Mouse (Mus musculus): Measurements from ENCODE around the gene Elp5. TPM values are rescaled to one million over a fixed set of nuclear protein-coding genes. Genes with fewer than 3 reads are reported as not detected.
"Not testable (repeated sequence)": the region's sequence is repeated elsewhere in the genome, so short reads cannot be mapped to it uniquely, and the experiment has no call there.

The Elp5 gene
- polyA plus RNA-seq, 2 experiments: 101 to 122 TPM

GRCm38 (mm10) chr11:69934169-69934568 lies 48.1 kb downstream of the Elp5 start:
- peak; percentile 58 for ATAC-seq (ENCODE audit: low FRiP score, low read depth)
- H3K9ac ChIP-seq (ENCODE audit: low read depth, low read length, severe bottlenecking): no peak overlapping the region
- peak overlapping the region; percentile 47 for H3K4me2 ChIP-seq (replicated peaks; ENCODE audit: low read depth, low read length, severe bottlenecking)

GRCm38 (mm10) chr11:69933066-69933465 lies 49.3 kb downstream of the Elp5 start:
- H3K27me3 ChIP-seq (ENCODE audit: control insufficient read depth, insufficient read depth, low read length): no peaks in the 10 kb centered on the region
- no peak for TF ChIP-seq POLR2A (IDR thresholded peaks at IDR 0.05; ENCODE audit: borderline replicate concordance, extremely low read depth, insufficient read depth, insufficient read length)
- H3K4me2 ChIP-seq (replicated peaks; ENCODE audit: low read depth, low read length, severe bottlenecking): no peak overlapping the region
- DNase-seq (ENCODE audit: low spot score): no peak
- 76% methylated on average over 4 of the region's 4 CpGs for WGBS
- ATAC-seq (ENCODE audit: low FRiP score, low read depth): no peak
- no peak overlapping the region for H3K27ac ChIP-seq (replicated peaks; ENCODE audit: low read depth, low read length)
- peaks cover 21% of the 10 kb centered on the region for H3K4me1 ChIP-seq (ENCODE audit: control insufficient read depth, insufficient read depth, low read length)
- no peak overlapping the region for H3K9ac ChIP-seq (ENCODE audit: low read depth, low read length, severe bottlenecking)
- no peaks in the 10 kb centered on the region for H3K9me3 ChIP-seq (ENCODE audit: control insufficient read depth, low read length)
- H3K36me3 ChIP-seq (ENCODE audit: control insufficient read depth, insufficient read depth, low read length): no peaks in the 10 kb centered on the region
- no peak overlapping the region for H3K4me3 ChIP-seq (replicated peaks; ENCODE audit: low read length)

More at GRCm38 (mm10) chr11:69934169-69934568, 48.1 kb downstream of the Elp5 start:
- under 1% methylated on average over 18 of the region's 18 CpGs for WGBS
- peak; percentile 86 for DNase-seq (ENCODE audit: low spot score)
- Histone ChIP-seq H3K4me1 (ENCODE audit: control insufficient read depth, insufficient read depth, low read length) (peaks cover 26% of the 10 kb centered on the region), H3K27me3 (ENCODE audit: control insufficient read depth, insufficient read depth, low read length) (no peaks in the 10 kb centered on the region), H3K4me3 (replicated peaks; ENCODE audit: low read length) (peak overlapping the region; percentile 19), H3K27ac (replicated peaks; ENCODE audit: low read depth, low read length) (no peak overlapping the region), H3K36me3 (ENCODE audit: control insufficient read depth, insufficient read depth, low read length) (no peaks in the 10 kb centered on the region), H3K9me3 (ENCODE audit: control insufficient read depth, low read length) (no peaks in the 10 kb centered on the region)
- no peak for TF ChIP-seq POLR2A (IDR thresholded peaks at IDR 0.05; ENCODE audit: borderline replicate concordance, extremely low read depth, insufficient read depth, insufficient read length)

- no peak overlapping the region for H3K9ac ChIP-seq (ENCODE audit: low read depth, low read length, severe bottlenecking)
- H3K9me3 ChIP-seq (ENCODE audit: control insufficient read depth, low read length): no peaks in the 10 kb centered on the region
- WGBS: 34% methylated on average over 3 of the region's 3 CpGs
- no peak for TF ChIP-seq POLR2A (IDR thresholded peaks at IDR 0.05; ENCODE audit: borderline replicate concordance, extremely low read depth, insufficient read depth, insufficient read length)
- no peaks in the 10 kb centered on the region for H3K36me3 ChIP-seq (ENCODE audit: control insufficient read depth, insufficient read depth, low read length)
- ATAC-seq (ENCODE audit: low FRiP score, low read depth): no peak
- no peak for DNase-seq (ENCODE audit: low spot score)
- no peak overlapping the region for H3K4me2 ChIP-seq (replicated peaks; ENCODE audit: low read depth, low read length, severe bottlenecking)
- no peak overlapping the region for H3K4me3 ChIP-seq (replicated peaks; ENCODE audit: low read length)
- H3K4me1 ChIP-seq (ENCODE audit: control insufficient read depth, insufficient read depth, low read length): peaks cover 16% of the 10 kb centered on the region
- H3K27ac ChIP-seq (replicated peaks; ENCODE audit: low read depth, low read length): no peak overlapping the region
- no peaks in the 10 kb centered on the region for H3K27me3 ChIP-seq (ENCODE audit: control insufficient read depth, insufficient read depth, low read length)
These were observed 50.1 kb downstream of the Elp5 start for GRCm38 (mm10) chr11:69932254-69932653.

GRCm38 (mm10) chr11:69931769-69932168 lies 50.5 kb downstream of the Elp5 start:
- TF ChIP-seq POLR2A (IDR thresholded peaks at IDR 0.05; ENCODE audit: borderline replicate concordance, extremely low read depth, insufficient read depth, insufficient read length): no peak
- no peak overlapping the region for H3K4me3 ChIP-seq (replicated peaks; ENCODE audit: low read length)
- 64% methylated on average over 8 of the region's 8 CpGs for WGBS
- H3K9ac ChIP-seq (ENCODE audit: low read depth, low read length, severe bottlenecking): no peak overlapping the region
- ATAC-seq (ENCODE audit: low FRiP score, low read depth): no peak
- H3K9me3 ChIP-seq (ENCODE audit: control insufficient read depth, low read length): no peaks in the 10 kb centered on the region
- no peaks in the 10 kb centered on the region for H3K27me3 ChIP-seq (ENCODE audit: control insufficient read depth, insufficient read depth, low read length)
- H3K36me3 ChIP-seq (ENCODE audit: control insufficient read depth, insufficient read depth, low read length): no peaks in the 10 kb centered on the region
- H3K27ac ChIP-seq (replicated peaks; ENCODE audit: low read depth, low read length): no peak overlapping the region
- no peak overlapping the region for H3K4me2 ChIP-seq (replicated peaks; ENCODE audit: low read depth, low read length, severe bottlenecking)
- DNase-seq (ENCODE audit: low spot score): no peak
- H3K4me1 ChIP-seq (ENCODE audit: control insufficient read depth, insufficient read depth, low read length): peaks cover 11% of the 10 kb centered on the region

- ATAC-seq (ENCODE audit: low FRiP score, low read depth): no peak
These were observed 51.3 kb downstream of the Elp5 start for GRCm38 (mm10) chr11:69930967-69931537.

GRCm38 (mm10) chr11:69930176-69930575 lies 52.1 kb downstream of the Elp5 start:
- H3K27me3 ChIP-seq (ENCODE audit: control insufficient read depth, insufficient read depth, low read length); DNase-seq (ENCODE audit: low spot score); H3K4me3 ChIP-seq (replicated peaks; ENCODE audit: low read length); H3K27ac ChIP-seq (replicated peaks; ENCODE audit: low read depth, low read length); H3K9me3 ChIP-seq (ENCODE audit: control insufficient read depth, low read length); H3K4me2 ChIP-seq (replicated peaks; ENCODE audit: low read depth, low read length, severe bottlenecking); H3K4me1 ChIP-seq (ENCODE audit: control insufficient read depth, insufficient read depth, low read length); H3K9ac ChIP-seq (ENCODE audit: low read depth, low read length, severe bottlenecking); ATAC-seq (ENCODE audit: low FRiP score, low read depth); H3K36me3 ChIP-seq (ENCODE audit: control insufficient read depth, insufficient read depth, low read length): not testable (repeated sequence)
- WGBS: 89% methylated on average over 8 of the region's 8 CpGs

More at GRCm38 (mm10) chr11:69930967-69931537, 51.3 kb downstream of the Elp5 start:
- DNase-seq (ENCODE audit: low spot score): no peak
- no peak overlapping the region for H3K27ac ChIP-seq (replicated peaks; ENCODE audit: low read depth, low read length)
- no peaks in the 10 kb centered on the region for H3K27me3 ChIP-seq (ENCODE audit: control insufficient read depth, insufficient read depth, low read length)
- H3K4me3 ChIP-seq (replicated peaks; ENCODE audit: low read length): no peak overlapping the region
- H3K9ac ChIP-seq (ENCODE audit: low read depth, low read length, severe bottlenecking): no peak overlapping the region
- no peak overlapping the region for H3K4me2 ChIP-seq (replicated peaks; ENCODE audit: low read depth, low read length, severe bottlenecking)
- 63% methylated on average over 3 of the region's 3 CpGs for WGBS
- peaks cover 4% of the 10 kb centered on the region for H3K4me1 ChIP-seq (ENCODE audit: control insufficient read depth, insufficient read depth, low read length)
- H3K36me3 ChIP-seq (ENCODE audit: control insufficient read depth, insufficient read depth, low read length): no peaks in the 10 kb centered on the region
- TF ChIP-seq POLR2A (IDR thresholded peaks at IDR 0.05; ENCODE audit: borderline replicate concordance, extremely low read depth, insufficient read depth, insufficient read length): no peak
- no peaks in the 10 kb centered on the region for H3K9me3 ChIP-seq (ENCODE audit: control insufficient read depth, low read length)
